Mouse (Mus musculus): ENCODE measurements at regions not wholly inside any gene's neighbourhood (a gene's known extent, or its start where the extent isn't known, plus 50 kb on each side); places are given as distances from the start of the nearest gene placed in this dataset.

DNA sequence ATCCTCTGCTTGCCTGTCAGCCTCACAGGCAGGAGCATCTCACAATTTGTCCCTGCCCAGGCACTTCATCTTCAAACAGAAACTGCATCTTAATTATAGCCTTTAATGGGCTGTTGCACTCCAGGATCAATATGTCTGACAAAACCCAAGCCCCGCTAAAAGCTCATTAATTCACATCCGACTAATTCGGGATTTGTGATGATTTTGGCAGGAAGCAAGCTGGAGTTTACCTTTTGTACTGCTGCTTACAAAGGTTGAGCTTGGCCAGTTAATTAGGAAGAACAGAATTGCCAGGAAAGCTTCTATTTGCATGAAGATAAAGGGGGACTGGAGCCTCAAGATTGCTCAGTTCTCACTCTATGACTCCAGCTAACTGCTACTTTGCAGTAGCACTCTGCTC lies 596.6 kb upstream of the Sptlc3 start:
- Histone ChIP-seq H3K27ac (ENCODE audit: low read length) (no peak overlapping the region), H3K9ac (ENCODE audit: low read depth, low read length) (no peak overlapping the region), H3K4me2 (ENCODE audit: low read depth, low read length) (no peak overlapping the region), H3K4me1 (ENCODE audit: control insufficient read depth, low read depth, low read length) (no peaks in the 10 kb centered on the region), H3K4me3 (ENCODE audit: low read depth, low read length) (no peak overlapping the region), H3K36me3 (ENCODE audit: control insufficient read depth, insufficient read depth) (no peaks in the 10 kb centered on the region), H3K9me3 (replicated peaks; ENCODE audit: control insufficient read depth, low read length) (no peaks in the 10 kb centered on the region), H3K27me3 (ENCODE audit: control insufficient read depth, insufficient read depth, low read depth, low read length) (no peaks in the 10 kb centered on the region)
- ATAC-seq (ENCODE audit: low read depth): no peak
- WGBS (ENCODE audit: insufficient replicate concordance): 27% methylated on average over 3 of the region's 3 CpGs

DNA sequence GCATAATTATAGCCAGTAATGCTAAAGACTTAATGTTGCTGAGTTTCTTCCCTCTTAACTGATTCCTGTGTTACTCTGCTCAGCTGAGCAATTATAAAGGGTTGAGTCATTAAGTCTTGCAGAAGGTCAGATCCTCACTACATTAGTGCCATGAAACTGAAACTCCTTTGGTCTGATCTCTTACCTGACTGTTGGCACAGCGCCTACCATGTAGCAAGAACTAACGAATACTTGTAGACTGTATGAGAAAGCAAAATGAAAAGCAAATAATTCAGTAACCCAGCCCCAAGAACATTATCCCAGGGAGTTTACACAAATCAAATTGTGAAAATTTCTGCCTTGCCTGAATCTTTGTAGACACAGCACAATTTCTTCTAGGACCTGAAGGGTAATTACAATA lies 556.5 kb upstream of the Sptlc3 start:
- Histone ChIP-seq H3K9me3 (replicated peaks; ENCODE audit: control insufficient read depth, low read length) (no peaks in the 10 kb centered on the region), H3K4me2 (ENCODE audit: low read depth, low read length) (no peak overlapping the region), H3K9ac (ENCODE audit: low read depth, low read length) (no peak overlapping the region), H3K4me1 (ENCODE audit: control insufficient read depth, low read depth, low read length) (no peaks in the 10 kb centered on the region), H3K27ac (ENCODE audit: low read length) (no peak overlapping the region), H3K36me3 (ENCODE audit: control insufficient read depth, insufficient read depth) (no peaks in the 10 kb centered on the region), H3K4me3 (ENCODE audit: low read depth, low read length) (no peak overlapping the region), H3K27me3 (ENCODE audit: control insufficient read depth, insufficient read depth, low read depth, low read length) (no peaks in the 10 kb centered on the region)
- ATAC-seq (ENCODE audit: low read depth): no peak
- whole genome bisulfite sequencing (ENCODE audit: insufficient replicate concordance): 65% methylated on average over 2 of the region's 2 CpGs

- Histone ChIP-seq H3K36me3 (ENCODE audit: control insufficient read depth, insufficient read depth) (no peaks in the 10 kb centered on the region), H3K27ac (ENCODE audit: low read length) (no peak overlapping the region), H3K4me3 (ENCODE audit: low read depth, low read length) (no peak overlapping the region), H3K27me3 (ENCODE audit: control insufficient read depth, insufficient read depth, low read depth, low read length) (no peaks in the 10 kb centered on the region), H3K9ac (ENCODE audit: low read depth, low read length) (no peak overlapping the region), H3K4me2 (ENCODE audit: low read depth, low read length) (no peak overlapping the region), H3K9me3 (replicated peaks; ENCODE audit: control insufficient read depth, low read length) (no peaks in the 10 kb centered on the region), H3K4me1 (ENCODE audit: control insufficient read depth, low read depth, low read length) (no peaks in the 10 kb centered on the region)
- WGBS (ENCODE audit: insufficient replicate concordance): 65% methylated on average over 2 of the region's 2 CpGs
- no peak for ATAC-seq (ENCODE audit: low read depth)
Measured at GRCm38 (mm10) chr2:138939367-138939766, 554.3 kb upstream of the Sptlc3 start.

DNA sequence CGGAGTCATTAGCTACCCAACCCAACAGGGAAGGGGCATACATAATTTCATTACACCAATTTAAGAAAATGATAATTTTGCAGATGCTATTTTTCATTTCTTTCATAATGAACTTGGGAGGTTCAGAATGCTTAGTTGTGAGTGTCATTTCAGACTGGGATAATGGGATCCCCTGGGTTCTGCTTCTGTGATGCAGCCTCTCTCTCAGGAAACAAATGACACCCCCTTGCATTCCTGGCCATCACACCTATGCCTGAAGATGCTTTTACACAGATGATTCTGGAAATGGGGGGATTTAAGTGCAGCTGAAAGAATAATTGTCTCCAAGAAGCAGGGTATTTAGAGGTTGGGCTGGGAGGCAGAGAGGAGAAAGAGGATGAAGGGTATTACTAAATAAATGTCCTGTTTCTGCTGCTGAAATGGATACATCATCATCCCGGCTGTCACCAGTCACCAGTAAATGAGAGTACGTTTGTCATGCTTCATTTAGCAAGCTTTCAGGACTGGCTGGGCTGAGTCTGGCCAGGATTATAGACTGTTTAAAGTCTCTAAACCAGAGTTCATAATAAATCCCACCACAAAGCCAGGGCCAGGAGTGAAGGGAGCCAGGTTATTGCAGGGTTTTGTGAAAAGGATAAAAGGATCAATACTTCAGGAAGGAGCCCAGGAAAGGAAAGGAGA lies 527.5 kb upstream of the Sptlc3 start:
- Histone ChIP-seq H3K9ac (ENCODE audit: low read depth, low read length) (no peak overlapping the region), H3K36me3 (ENCODE audit: control insufficient read depth, insufficient read depth) (no peaks in the 10 kb centered on the region), H3K4me3 (ENCODE audit: low read depth, low read length) (no peak overlapping the region), H3K27ac (ENCODE audit: low read length) (no peak overlapping the region), H3K4me1 (ENCODE audit: control insufficient read depth, low read depth, low read length) (no peaks in the 10 kb centered on the region), H3K27me3 (ENCODE audit: control insufficient read depth, insufficient read depth, low read depth, low read length) (no peaks in the 10 kb centered on the region), H3K9me3 (replicated peaks; ENCODE audit: control insufficient read depth, low read length) (no peaks in the 10 kb centered on the region), H3K4me2 (ENCODE audit: low read depth, low read length) (no peak overlapping the region)
- WGBS (ENCODE audit: insufficient replicate concordance): 56% methylated on average over 3 of the region's 3 CpGs
- ATAC-seq (ENCODE audit: low read depth): no peak

- no peaks in the 10 kb centered on the region for H3K36me3 ChIP-seq (ENCODE audit: control insufficient read depth, insufficient read depth)
- ATAC-seq (ENCODE audit: low read depth): no peak
- H3K4me2 ChIP-seq (ENCODE audit: low read depth, low read length): no peak overlapping the region
- no peaks in the 10 kb centered on the region for H3K9me3 ChIP-seq (replicated peaks; ENCODE audit: control insufficient read depth, low read length)
- H3K4me3 ChIP-seq (ENCODE audit: low read depth, low read length): no peak overlapping the region
- no peaks in the 10 kb centered on the region for H3K4me1 ChIP-seq (ENCODE audit: control insufficient read depth, low read depth, low read length)
- H3K27ac ChIP-seq (ENCODE audit: low read length): no peak overlapping the region
- H3K27me3 ChIP-seq (ENCODE audit: control insufficient read depth, insufficient read depth, low read depth, low read length): no peaks in the 10 kb centered on the region
- no peak overlapping the region for H3K9ac ChIP-seq (ENCODE audit: low read depth, low read length)
- 41% methylated on average over 2 of the region's 2 CpGs for WGBS (ENCODE audit: insufficient replicate concordance)
Measured at GRCm38 (mm10) chr2:138974548-138974947, 519.2 kb upstream of the Sptlc3 start.

- Histone ChIP-seq H3K4me2 (ENCODE audit: low read depth, low read length) (no peak overlapping the region), H3K9me3 (replicated peaks; ENCODE audit: control insufficient read depth, low read length) (no peaks in the 10 kb centered on the region), H3K4me3 (ENCODE audit: low read depth, low read length) (no peak overlapping the region), H3K36me3 (ENCODE audit: control insufficient read depth, insufficient read depth) (no peaks in the 10 kb centered on the region), H3K4me1 (ENCODE audit: control insufficient read depth, low read depth, low read length) (no peaks in the 10 kb centered on the region), H3K9ac (ENCODE audit: low read depth, low read length) (no peak overlapping the region), H3K27me3 (ENCODE audit: control insufficient read depth, insufficient read depth, low read depth, low read length) (no peaks in the 10 kb centered on the region), H3K27ac (ENCODE audit: low read length) (no peak overlapping the region)
- no peak for ATAC-seq (ENCODE audit: low read depth)
- WGBS (ENCODE audit: insufficient replicate concordance): 22% methylated on average over 1 of the region's 1 CpGs
Measured at GRCm38 (mm10) chr2:138990031-138990430, 503.7 kb upstream of the Sptlc3 start.

- Histone ChIP-seq H3K36me3 (ENCODE audit: control insufficient read depth, insufficient read depth) (no peaks in the 10 kb centered on the region), H3K9me3 (replicated peaks; ENCODE audit: control insufficient read depth, low read length) (no peaks in the 10 kb centered on the region), H3K27me3 (ENCODE audit: control insufficient read depth, insufficient read depth, low read depth, low read length) (no peaks in the 10 kb centered on the region), H3K4me1 (ENCODE audit: control insufficient read depth, low read depth, low read length) (no peaks in the 10 kb centered on the region), H3K4me2 (ENCODE audit: low read depth, low read length) (no peak overlapping the region), H3K4me3 (ENCODE audit: low read depth, low read length) (no peak overlapping the region), H3K9ac (ENCODE audit: low read depth, low read length) (no peak overlapping the region), H3K27ac (ENCODE audit: low read length) (no peak overlapping the region)
- WGBS (ENCODE audit: insufficient replicate concordance): 64% methylated on average over 5 of the region's 5 CpGs
- ATAC-seq (ENCODE audit: low read depth): no peak
Measured at GRCm38 (mm10) chr2:139032105-139032812, 461.5 kb upstream of the Sptlc3 start.

DNA sequence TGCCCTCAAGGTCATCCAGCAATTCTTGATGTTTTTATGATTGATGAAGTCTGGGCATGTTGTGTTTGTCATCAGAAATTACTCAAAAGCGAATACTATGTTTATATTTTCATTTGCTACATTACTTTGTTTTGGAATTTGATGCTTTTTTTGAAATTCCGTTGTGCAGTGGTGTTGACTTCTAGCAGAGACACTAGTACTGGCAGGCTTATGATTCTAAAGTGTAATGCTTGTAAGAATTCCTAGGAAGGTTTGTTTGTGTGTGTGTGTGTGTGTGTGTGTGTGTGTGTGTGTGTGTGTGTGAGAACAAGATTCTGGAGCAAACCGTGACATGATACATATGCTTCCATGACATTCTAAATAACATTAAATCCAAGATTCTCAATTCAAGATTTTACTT lies 458.9 kb upstream of the Sptlc3 start:
- Histone ChIP-seq H3K27ac (ENCODE audit: low read length) (no peak overlapping the region), H3K27me3 (ENCODE audit: control insufficient read depth, insufficient read depth, low read depth, low read length) (no peaks in the 10 kb centered on the region)
- ATAC-seq (ENCODE audit: low read depth): no peak

GRCm38 (mm10) chr2:139041671-139042273 lies 451.9 kb upstream of the Sptlc3 start:
- no peaks in the 10 kb centered on the region for H3K4me1 ChIP-seq (ENCODE audit: control insufficient read depth, low read depth, low read length)
- no peaks in the 10 kb centered on the region for H3K9me3 ChIP-seq (replicated peaks; ENCODE audit: control insufficient read depth, low read length)
- no peak overlapping the region for H3K9ac ChIP-seq (ENCODE audit: low read depth, low read length)
- H3K36me3 ChIP-seq (ENCODE audit: control insufficient read depth, insufficient read depth): no peaks in the 10 kb centered on the region
- no peaks in the 10 kb centered on the region for H3K27me3 ChIP-seq (ENCODE audit: control insufficient read depth, insufficient read depth, low read depth, low read length)
- H3K4me2 ChIP-seq (ENCODE audit: low read depth, low read length): no peak overlapping the region
- no peak for ATAC-seq (ENCODE audit: low read depth)
- H3K27ac ChIP-seq (ENCODE audit: low read length): no peak overlapping the region
- H3K4me3 ChIP-seq (ENCODE audit: low read depth, low read length): no peak overlapping the region
- WGBS (ENCODE audit: insufficient replicate concordance): 60% methylated on average over 3 of the region's 3 CpGs

More for the DNA sequence above, 458.9 kb upstream of the Sptlc3 start:
- no peak overlapping the region for H3K9ac ChIP-seq (ENCODE audit: low read depth, low read length)
- WGBS (ENCODE audit: insufficient replicate concordance): 51% methylated on average over 3 of the region's 3 CpGs
- no peak overlapping the region for H3K4me3 ChIP-seq (ENCODE audit: low read depth, low read length)
- no peaks in the 10 kb centered on the region for H3K4me1 ChIP-seq (ENCODE audit: control insufficient read depth, low read depth, low read length)
- no peaks in the 10 kb centered on the region for H3K9me3 ChIP-seq (replicated peaks; ENCODE audit: control insufficient read depth, low read length)
- H3K4me2 ChIP-seq (ENCODE audit: low read depth, low read length): no peak overlapping the region
- H3K36me3 ChIP-seq (ENCODE audit: control insufficient read depth, insufficient read depth): no peaks in the 10 kb centered on the region

Data from liver, embryonic 16.5 days (tissue).